Mouse (Mus musculus) layer of hippocampus, postnatal 36 days (tissue): Measurements from ENCODE around the gene Tnnt1. TPM values are rescaled to one million over a fixed set of nuclear protein-coding genes. Genes with fewer than 3 reads are reported as not detected.

Experiments
- DNase-seq, 2 experiments: peaks; one replicate each; pipeline ENCODE4 v3.0.0; 2022
- total RNA-seq, 2 experiments: library from RNA; stranded (reverse); gene quantifications; 2 replicates each; pipeline ENCODE4 v1.2.3; 2021

Gene Tnnt1
- total RNA-seq, 2 experiments from 2014 or later = 1.1 to 4.2 TPM

DNA sequence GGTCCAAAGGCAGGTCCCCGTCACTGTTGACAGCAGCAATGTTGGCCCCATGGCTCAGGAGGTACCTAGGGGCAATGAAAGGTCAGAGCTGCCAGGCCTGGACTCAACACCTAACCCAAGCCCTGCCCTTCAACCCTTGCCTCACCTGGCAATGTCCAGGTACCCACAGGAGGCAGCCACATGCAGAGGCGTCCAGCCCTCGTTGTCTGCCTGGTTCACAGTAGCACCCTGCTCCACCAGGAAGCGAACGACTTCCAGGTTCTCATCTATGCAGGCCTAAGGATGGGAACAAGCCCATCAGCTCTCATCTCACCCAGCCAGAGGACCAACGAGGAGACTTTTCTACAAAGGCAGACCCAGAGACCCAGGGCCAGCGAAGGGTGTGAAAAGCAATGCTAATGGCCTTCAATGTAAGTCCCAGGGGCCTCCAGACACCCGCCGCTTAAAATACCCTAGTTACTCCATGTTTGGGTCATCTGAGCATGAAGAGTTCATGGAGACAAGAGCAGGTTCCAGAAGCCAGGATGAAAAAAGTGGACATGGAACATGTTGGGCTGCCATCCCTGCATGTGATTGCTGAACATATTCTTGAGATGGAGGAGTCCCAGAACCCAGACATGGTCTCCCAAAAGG lies 18.8 kb downstream of the Tnnt1 start:
- no peak for DNase-seq

DNA sequence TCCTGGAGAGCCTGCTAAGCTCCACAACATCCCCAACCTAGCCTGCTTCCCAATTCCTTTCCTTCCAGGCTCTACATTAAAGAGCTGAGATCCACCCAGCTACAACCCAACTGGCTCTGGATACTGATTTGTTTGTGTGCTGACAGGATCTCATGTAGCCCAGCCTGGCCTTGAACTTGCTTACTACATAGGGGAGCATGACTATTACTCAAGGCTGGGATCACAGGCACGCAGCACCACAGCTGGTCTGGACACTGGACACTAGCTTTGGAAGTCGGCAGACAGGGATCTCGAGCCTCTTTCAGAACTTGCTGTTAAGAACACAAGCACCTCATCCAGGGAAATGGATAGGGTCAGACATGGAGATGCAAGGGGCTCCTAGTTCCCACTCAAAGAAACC lies 19.7 kb downstream of the Tnnt1 start:
- no peak for DNase-seq

- DNase-seq = no peak
Observed at GRCm38 (mm10) chr7:4493991-4494390, 22.2 kb downstream of the Tnnt1 start.

- DNase-seq = no peak
Observed at GRCm38 (mm10) chr7:4492284-4493224, 23.6 kb downstream of the Tnnt1 start.

- DNase-seq = no peak
Observed at GRCm38 (mm10) chr7:4491308-4491707, 24.9 kb downstream of the Tnnt1 start.

- no peak for DNase-seq
Observed at GRCm38 (mm10) chr7:4482281-4482680, 33.9 kb downstream of the Tnnt1 start.

- DNase-seq = no peak
Observed at GRCm38 (mm10) chr7:4479674-4480073, 36.5 kb downstream of the Tnnt1 start.

- DNase-seq = no peak
Observed at GRCm38 (mm10) chr7:4478796-4479291, 37.3 kb downstream of the Tnnt1 start.

DNA sequence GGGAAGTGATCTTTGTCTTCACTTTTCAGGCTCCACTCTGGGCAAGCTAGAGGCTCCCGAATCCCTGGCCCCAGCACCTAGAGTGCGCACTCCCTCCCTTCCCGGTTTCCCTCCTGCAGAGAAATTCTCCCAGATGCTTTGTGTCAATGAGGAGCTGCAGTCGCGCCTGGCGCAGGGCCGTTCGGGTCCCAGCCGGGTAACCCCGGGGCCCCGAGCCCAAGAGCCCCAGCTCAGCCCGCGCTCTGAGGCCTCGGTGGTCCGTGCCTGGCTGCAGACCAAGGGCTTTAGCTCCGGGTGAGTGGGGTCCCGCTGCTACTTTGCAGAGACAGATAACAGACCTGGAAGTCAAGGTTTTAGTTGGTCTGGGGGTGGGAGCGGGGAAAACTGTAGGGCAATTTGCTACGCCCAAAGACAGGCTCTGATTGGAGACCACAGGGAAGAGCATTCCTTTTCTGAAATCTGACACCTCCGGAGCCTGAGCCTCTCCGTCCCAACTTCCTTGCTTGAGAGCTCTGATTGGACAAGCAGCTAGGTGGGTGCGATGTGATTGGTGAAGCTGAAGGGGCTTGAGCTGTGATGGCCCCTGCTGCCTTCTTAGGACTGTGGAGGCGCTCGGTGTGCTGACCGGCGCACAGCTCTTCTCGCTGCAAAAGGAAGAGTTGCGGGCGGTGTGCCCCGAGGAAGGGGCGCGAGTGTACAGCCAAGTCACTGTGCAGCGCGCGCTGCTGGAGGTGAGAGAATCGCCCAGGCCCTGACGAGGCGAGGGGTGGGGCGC lies 38.0 kb downstream of the Tnnt1 start:
- peak; percentile 44 to 51 for DNase-seq

DNA sequence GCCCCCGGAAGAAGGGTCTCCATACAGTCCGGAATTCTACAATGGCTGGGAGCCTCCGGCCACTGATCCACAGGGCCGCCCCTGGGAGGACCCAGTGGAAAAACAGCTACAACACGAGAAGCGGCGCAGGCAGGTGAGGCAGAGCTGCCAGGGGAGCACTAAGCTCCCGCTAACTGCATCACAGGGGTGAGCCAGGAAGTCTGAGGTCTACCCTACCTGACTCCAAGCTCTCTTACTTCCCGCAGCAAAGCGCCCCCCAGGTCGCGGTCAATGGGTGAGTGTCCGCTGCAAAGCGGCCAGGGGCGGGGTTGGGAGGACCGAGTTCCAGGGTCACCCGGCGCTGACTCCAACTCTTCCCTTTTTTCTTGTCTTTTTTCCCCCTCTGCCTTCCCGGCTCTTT lies 42.2 kb downstream of the Tnnt1 start:
- DNase-seq = no peak

DNA sequence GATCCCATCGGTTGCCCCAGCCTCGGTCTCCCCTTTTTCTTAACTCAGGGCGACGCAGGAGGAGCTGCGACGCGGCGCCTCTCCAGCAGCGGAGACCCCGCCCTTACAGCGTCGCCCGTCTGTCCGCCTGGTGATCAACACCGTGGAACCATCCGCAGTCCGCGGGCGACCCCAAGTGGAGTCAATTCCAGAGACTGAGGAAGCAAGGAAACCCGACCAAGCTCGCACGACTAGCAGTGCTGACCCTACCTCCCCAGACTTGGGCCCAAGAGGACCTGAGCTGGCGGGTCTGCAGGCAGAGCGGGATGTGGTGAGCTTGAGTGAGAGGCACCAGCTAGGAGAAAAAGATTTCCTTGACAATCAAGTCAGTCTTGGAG lies 45.0 kb downstream of the Tnnt1 start:
- peak; percentile 86 to 88 for DNase-seq

- DNase-seq = peak; percentile 37 to 43
Observed at GRCm38 (mm10) chr7:4470275-4471178, 45.7 kb downstream of the Tnnt1 start.

DNA sequence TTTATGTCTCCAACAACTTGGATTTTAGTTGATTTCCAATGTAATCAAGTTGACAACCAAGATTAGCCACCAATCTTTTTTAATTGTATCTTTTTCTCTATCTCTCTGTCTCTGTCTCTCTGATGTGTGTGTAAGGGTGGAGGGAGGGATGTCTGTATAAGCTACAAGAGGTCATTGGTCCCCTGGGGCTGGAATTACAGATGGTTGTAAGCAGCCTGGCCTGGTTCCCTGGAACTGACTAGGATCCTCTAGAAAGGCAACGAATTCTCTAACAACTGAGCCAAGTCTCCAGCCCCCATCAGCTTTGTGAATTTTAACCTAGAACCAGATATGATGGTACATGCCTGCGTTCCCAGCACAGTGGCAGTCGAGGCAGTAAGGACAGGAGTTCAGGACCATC lies 48.4 kb downstream of the Tnnt1 start:
- DNase-seq = no peak

DNA sequence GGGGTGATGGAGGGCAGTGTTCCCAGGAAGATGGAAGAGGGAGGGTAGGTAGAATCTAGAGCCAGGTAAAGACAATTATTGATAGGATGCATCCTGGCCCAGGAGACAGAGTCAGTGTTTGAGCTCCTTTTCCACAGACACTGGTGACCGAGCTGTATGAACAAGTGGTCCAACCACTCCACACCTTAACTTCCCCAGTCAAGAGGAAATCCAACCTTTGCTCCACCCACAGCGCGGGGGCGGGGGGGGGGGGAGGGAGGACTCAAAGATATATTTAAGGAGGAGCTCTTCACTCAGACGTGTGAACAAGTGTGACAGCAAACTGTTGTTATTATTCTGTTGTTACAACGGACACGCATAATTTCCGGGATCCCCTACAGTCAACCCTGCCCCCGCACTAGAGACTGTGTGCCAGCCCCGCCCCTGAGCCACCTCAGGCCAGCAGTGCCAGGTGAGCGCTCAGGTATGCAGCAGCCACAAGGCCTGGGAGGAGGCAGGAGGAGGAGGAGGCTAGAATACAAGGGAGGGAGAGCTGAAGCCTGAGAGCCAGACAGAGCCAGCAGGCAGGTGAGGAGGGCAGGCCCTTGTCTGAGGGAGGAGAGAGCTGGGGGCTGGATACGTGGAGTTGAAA lies 51.9 kb downstream of the Tnnt1 start:
- no peak for DNase-seq

- no peak for DNase-seq
Observed at GRCm38 (mm10) chr7:4460576-4461434, 55.4 kb downstream of the Tnnt1 start, which contains the start of gene Eps8l1. Gene Eps8l1 (plus strand): TSS chr7:4460674.

Other genes starting within 250 kb of the Tnnt1 start
- gene Ncr1, start 178.7 kb downstream of the Tnnt1 start, total RNA-seq = not detected
- not detected for gene Gp6, start 118.6 kb downstream of the Tnnt1 start, total RNA-seq
- gene Rdh13, start 70.7 kb downstream of the Tnnt1 start, total RNA-seq = 10 to 100 TPM; 26.6 to 27.8 TPM
- 1 to 10 TPM; 4.3 to 5.4 TPM for gene Eps8l1, start 55.7 kb downstream of the Tnnt1 start, total RNA-seq
- 100 to 1,000 TPM; 146 to 164 TPM for gene Ppp1r12c, start 14.7 kb downstream of the Tnnt1 start, total RNA-seq
- 1 to 10 TPM in 1 of 2 experiments, under 1 TPM in 1; 0.70 to 1.3 TPM for gene Tnni3, start 7.8 kb upstream of the Tnnt1 start, total RNA-seq
- gene Dnaaf3, start 16.1 kb upstream of the Tnnt1 start, total RNA-seq = under 1 TPM; 0.38 to 0.65 TPM
- gene Syt5, start 31.2 kb upstream of the Tnnt1 start, total RNA-seq = 100 to 1,000 TPM; 203 to 220 TPM
- gene Ptprh, start 87.7 kb upstream of the Tnnt1 start, total RNA-seq = under 1 TPM; 0.28 to 0.40 TPM
- gene Tmem86b, start 115.0 kb upstream of the Tnnt1 start, total RNA-seq = 10 to 100 TPM; 14.4 to 21.5 TPM
- 100 to 1,000 TPM; 134 to 136 TPM for gene Ppp6r1, start 142.6 kb upstream of the Tnnt1 start, total RNA-seq
- gene Hspbp1, start 168.7 kb upstream of the Tnnt1 start, total RNA-seq = 10 to 100 TPM; 85.2 to 87.6 TPM
- gene Brsk1, start 174.2 kb upstream of the Tnnt1 start, total RNA-seq = 100 to 1,000 TPM; 325 to 344 TPM
- under 1 TPM; 0.18 to 0.20 TPM for gene Tmem150b, start 208.9 kb upstream of the Tnnt1 start, total RNA-seq
- 10 to 100 TPM; 35.3 to 38.7 TPM for gene Kmt5c, start 223.7 kb upstream of the Tnnt1 start, total RNA-seq
- gene Cox6b2, start 236.7 kb upstream of the Tnnt1 start, total RNA-seq = 1 to 10 TPM; 3.3 to 6.2 TPM